Mouse (Mus musculus): ENCODE measurements around the gene Olfr10. TPM values are rescaled to one million over a fixed set of nuclear protein-coding genes. Genes with fewer than 3 reads are reported as not detected.
"Not testable (repeated sequence)": the region's sequence is repeated elsewhere in the genome, so short reads cannot be mapped to it uniquely, and the experiment has no call there.

Olfr10 gene
- not detected for total RNA-seq (2021)
- long read RNA-seq, experiment 1 = 0 reads
- long read RNA-seq, experiment 2 = 0 reads

- no peak for DNase-seq (ENCODE audit: low spot score in 2 of 2)
- intact Hi-C loops (cut with DNase I) = no loop called here
Observed at GRCm38 (mm10) chr11:49304441-49304840, at the start of gene Olfr10. Gene Olfr10 (plus strand): TSS chr11:49304741.

- no peak for DNase-seq (ENCODE audit: low spot score in 2 of 2)
- intact Hi-C loops (cut with DNase I) = no loop called here
Observed at GRCm38 (mm10) chr11:49259296-49259695, 45.2 kb upstream of the Olfr10 start.

GRCm38 (mm10) chr11:49259829-49260228, 44.7 kb upstream of the Olfr10 start:
- intact Hi-C loops (cut with DNase I) = no loop called here

GRCm38 (mm10) chr11:49260598-49261312, 43.8 kb upstream of the Olfr10 start:
- intact Hi-C loops (cut with DNase I) = no loop called here
- DNase-seq (ENCODE audit: low spot score in 2 of 2) = no peak

More at GRCm38 (mm10) chr11:49259829-49260228, 44.7 kb upstream of the Olfr10 start:
- no peak for DNase-seq (ENCODE audit: low spot score in 2 of 2)

GRCm38 (mm10) chr11:49261313-49261855, 43.2 kb upstream of the Olfr10 start:
- intact Hi-C loops (cut with DNase I) = no loop called here

GRCm38 (mm10) chr11:49262286-49262685, 42.3 kb upstream of the Olfr10 start:
- intact Hi-C loops (cut with DNase I) = loop anchor here (2.0 kb wide), 1 partner anchor 53 kb away; no protein-coding TSS in a partner anchor

More at GRCm38 (mm10) chr11:49261313-49261855, 43.2 kb upstream of the Olfr10 start:
- DNase-seq (ENCODE audit: low spot score in 2 of 2) = no peak

GRCm38 (mm10) chr11:49263149-49263548, 41.4 kb upstream of the Olfr10 start:
- intact Hi-C loops (cut with DNase I) = loop anchor here (2.0 kb wide), 1 partner anchor 54 kb away; no protein-coding TSS in a partner anchor
- no peak for DNase-seq (ENCODE audit: low spot score in 2 of 2)

More at GRCm38 (mm10) chr11:49262286-49262685, 42.3 kb upstream of the Olfr10 start:
- no peak for DNase-seq (ENCODE audit: low spot score in 2 of 2)

- intact Hi-C loops (cut with DNase I) = no loop called here
- DNase-seq (ENCODE audit: low spot score in 2 of 2) = no peak
Observed at GRCm38 (mm10) chr11:49264081-49264480, 40.5 kb upstream of the Olfr10 start.

- intact Hi-C loops (cut with DNase I) = no loop called here
- DNase-seq (ENCODE audit: low spot score in 2 of 2) = no peak
Observed at GRCm38 (mm10) chr11:49264622-49265021, 39.9 kb upstream of the Olfr10 start.

GRCm38 (mm10) chr11:49265101-49265500, 39.4 kb upstream of the Olfr10 start:
- intact Hi-C loops (cut with DNase I) = no loop called here
- no peak for DNase-seq (ENCODE audit: low spot score in 2 of 2)

GRCm38 (mm10) chr11:49266671-49267070, 37.9 kb upstream of the Olfr10 start:
- intact Hi-C loops (cut with DNase I) = no loop called here
- DNase-seq (ENCODE audit: low spot score in 2 of 2) = no peak

GRCm38 (mm10) chr11:49267316-49267715, 37.2 kb upstream of the Olfr10 start:
- intact Hi-C loops (cut with DNase I) = no loop called here
- no peak for DNase-seq (ENCODE audit: low spot score in 2 of 2)

- DNase-seq (ENCODE audit: low spot score in 2 of 2) = no peak
- intact Hi-C loops (cut with DNase I) = no loop called here
Observed at GRCm38 (mm10) chr11:49267970-49268579, 36.5 kb upstream of the Olfr10 start.

GRCm38 (mm10) chr11:49269761-49270160, 34.8 kb upstream of the Olfr10 start:
- no peak for DNase-seq (ENCODE audit: low spot score in 2 of 2)
- intact Hi-C loops (cut with DNase I) = loop anchor here (2.0 to 10.0 kb wide), 4 partner anchors 81 to 407 kb away; partner anchors contain the start of gene Olfr1396

GRCm38 (mm10) chr11:49270368-49270767, 34.2 kb upstream of the Olfr10 start:
- intact Hi-C loops (cut with DNase I) = loop anchor here (2.0 to 10.0 kb wide), 4 partner anchors 82 to 408 kb away; partner anchors contain the start of gene Olfr1396
- no peak for DNase-seq (ENCODE audit: low spot score in 2 of 2)

- DNase-seq (ENCODE audit: low spot score in 2 of 2) = peak; percentile 57 to 58
- intact Hi-C loops (cut with DNase I) = loop anchor here (2.0 to 10.0 kb wide), 4 partner anchors 83 to 409 kb away; partner anchors contain the start of gene Olfr1396
Observed at GRCm38 (mm10) chr11:49271334-49271733, 33.2 kb upstream of the Olfr10 start.

GRCm38 (mm10) chr11:49273834-49274519, 30.6 kb upstream of the Olfr10 start:
- intact Hi-C loops (cut with DNase I) = loop anchor here (5.0 to 10.0 kb wide), 3 partner anchors 162 to 412 kb away; partner anchors contain the start of gene Olfr1396
- DNase-seq (ENCODE audit: low spot score in 2 of 2) = no peak

GRCm38 (mm10) chr11:49278222-49278621, 26.3 kb upstream of the Olfr10 start, which contains the start of gene Olfr1393:
Gene Olfr1393 (plus strand): TSS chr11:49278304.
- intact Hi-C loops (cut with DNase I) = loop anchor here (10.0 kb wide), 1 partner anchor 257 kb away; no protein-coding TSS in a partner anchor
- DNase-seq (ENCODE audit: low spot score in 2 of 2) = no peak

GRCm38 (mm10) chr11:49284982-49285381, 19.6 kb upstream of the Olfr10 start, which contains the start of gene Olfr1392:
Gene Olfr1392 (plus strand): TSS chr11:49285282.
- DNase-seq (ENCODE audit: low spot score in 2 of 2); intact Hi-C loops (cut with DNase I): not testable (repeated sequence)
